8 mouse cellular contexts compared by ENCODE assay signal in genomic region chr9:51764041-51764875, GRCm38 (mm10). TPM values are rescaled to one million over a fixed set of nuclear protein-coding genes. Genes with fewer than 3 reads are reported as not detected.
DNase-seq lines count a peak whose midpoint lies in the region; ATAC-seq and TF ChIP-seq lines count a peak whose summit lies in the region.

No protein-coding gene starts in this region.

- peaks cover 51% of the 10 kb centered on the region for H3K27me3 ChIP-seq in heart, embryonic 12.5 days (replicated peaks)
- H3K27me3 ChIP-seq in Patski: peaks cover 10% of the 10 kb centered on the region
- peaks cover 62% of the 10 kb centered on the region for H3K27me3 ChIP-seq in embryonic facial prominence, embryonic 15.5 days
- H3K27me3 ChIP-seq in intestine, postnatal 0 days (replicated peaks; ENCODE audit: control insufficient read depth, insufficient read depth, low read length): peaks cover 47% of the 10 kb centered on the region
- H3K27me3 ChIP-seq in stomach, embryonic 15.5 days (replicated peaks): peaks cover 12% of the 10 kb centered on the region

- no peaks in the 10 kb centered on the region for H3K9me3 ChIP-seq in heart, embryonic 12.5 days (replicated peaks)
- no peaks in the 10 kb centered on the region for H3K9me3 ChIP-seq in embryonic facial prominence, embryonic 15.5 days (replicated peaks)
- H3K9me3 ChIP-seq in intestine, postnatal 0 days (ENCODE audit: control insufficient read depth): no peaks in the 10 kb centered on the region
- no peaks in the 10 kb centered on the region for H3K9me3 ChIP-seq in stomach, embryonic 15.5 days

- H3K4me1 ChIP-seq in heart, embryonic 12.5 days (replicated peaks): peaks cover 24% of the 10 kb centered on the region
- peaks cover 24% of the 10 kb centered on the region for H3K4me1 ChIP-seq in embryonic facial prominence, embryonic 15.5 days
- H3K4me1 ChIP-seq in intestine, postnatal 0 days (replicated peaks; ENCODE audit: control insufficient read depth, insufficient read depth, low read length): no peaks in the 10 kb centered on the region
- peaks cover 17% of the 10 kb centered on the region for H3K4me1 ChIP-seq in stomach, embryonic 15.5 days

- DNase-seq in heart, adult 8-10 months (ENCODE audit: low spot score): no peak
- DNase-seq in Patski (ENCODE audit: low read depth, low spot score): no peak
- DNase-seq in lung, adult 18-20 months: peak; percentile 22 to 26
- DNase-seq in ovary, postnatal 14 days (ENCODE audit: low spot score): no peak

- H3K4me3 ChIP-seq in heart, embryonic 12.5 days: peak overlapping the region; percentile 73
- peak overlapping the region; percentile 66 for H3K4me3 ChIP-seq in embryonic facial prominence, embryonic 15.5 days (replicated peaks)
- H3K4me3 ChIP-seq in intestine, postnatal 0 days (ENCODE audit: low read depth, low read length): peak overlapping the region; percentile 61
- peak overlapping the region; percentile 59 for H3K4me3 ChIP-seq in stomach, embryonic 15.5 days (replicated peaks)

- no peak; the same call in 1 of the 2 replicates for ATAC-seq in heart, embryonic 12.5 days (ENCODE audit: insufficient number of reproducible peaks, low FRiP score)
- peak; percentile 33 for ATAC-seq in Patski
- peak; percentile 39; the same call in 1 of the 2 replicates for ATAC-seq in embryonic facial prominence, embryonic 15.5 days (ENCODE audit: insufficient number of reproducible peaks, low FRiP score, low TSS enrichment, low read depth)
- no peak for ATAC-seq in intestine, postnatal 0 days
- peak; percentile 12; the same call in 1 of the 2 replicates for ATAC-seq in stomach, embryonic 15.5 days (ENCODE audit: insufficient read depth, low FRiP score, low read depth)

- TF ChIP-seq CTCF in Patski (IDR thresholded peaks at IDR 0.05): peak; percentile 65
- TF ChIP-seq CTCF in intestine, postnatal 0 days (IDR thresholded peaks at IDR 0.05; ENCODE audit: low read depth): peak; percentile 48

- peak overlapping the region; percentile 74 for H3K9ac ChIP-seq in heart, embryonic 12.5 days
- peak overlapping the region; percentile 1; the same call in 1 of the 2 replicates for H3K9ac ChIP-seq in embryonic facial prominence, embryonic 15.5 days
- H3K9ac ChIP-seq in intestine, postnatal 0 days (ENCODE audit: low read depth, low read length): 0 out of 2 replicates have a peak overlapping the region, but pooled peaks have one; percentile 22
- H3K9ac ChIP-seq in stomach, embryonic 15.5 days: peak overlapping the region; percentile 26

- peak overlapping the region; percentile 94 for H3K4me2 ChIP-seq in heart, embryonic 12.5 days
- H3K4me2 ChIP-seq in embryonic facial prominence, embryonic 15.5 days (replicated peaks): peak overlapping the region; percentile 89
- H3K4me2 ChIP-seq in intestine, postnatal 0 days (replicated peaks; ENCODE audit: low read depth): peak overlapping the region; percentile 98
- H3K4me2 ChIP-seq in stomach, embryonic 15.5 days: peak overlapping the region; percentile 98

- 7% methylated on average over 12 of the region's 12 CpGs for WGBS in heart, embryonic 12.5 days
- 6% methylated on average over 12 of the region's 12 CpGs for WGBS in embryonic facial prominence, embryonic 15.5 days
- 6% methylated on average over 12 of the region's 12 CpGs for WGBS in intestine, postnatal 0 days
- 6% methylated on average over 12 of the region's 12 CpGs for WGBS in stomach, embryonic 15.5 days

- no peaks in the 10 kb centered on the region for H3K36me3 ChIP-seq in heart, embryonic 12.5 days
- no peaks in the 10 kb centered on the region for H3K36me3 ChIP-seq in embryonic facial prominence, embryonic 15.5 days
- no peaks in the 10 kb centered on the region for H3K36me3 ChIP-seq in intestine, postnatal 0 days (ENCODE audit: control insufficient read depth, insufficient read depth)
- H3K36me3 ChIP-seq in stomach, embryonic 15.5 days: no peaks in the 10 kb centered on the region

- H3K27ac ChIP-seq in heart, embryonic 12.5 days (ENCODE audit: poor library complexity, severe bottlenecking): no peak overlapping the region
- H3K27ac ChIP-seq in embryonic facial prominence, embryonic 15.5 days (replicated peaks): no peak overlapping the region
- no peak overlapping the region for H3K27ac ChIP-seq in intestine, postnatal 0 days (ENCODE audit: low read depth, low read length)
- no peak overlapping the region for H3K27ac ChIP-seq in stomach, embryonic 15.5 days

- CTCF ChIA-PET in Patski (lab: Charles Lee): interaction anchor here (1.0 to 1.9 kb wide), 6 partner anchors 127 to 429 kb away, joined by 3 to 22 read pairs (median 4); no protein-coding TSS in a partner anchor

- POLR2A ChIA-PET in Patski (lab: Charles Lee): no interaction called here

- in situ Hi-C loops in Patski (cut with MboI; ENCODE audit: low pct_unique_long_range_greater_than_20kb): loop anchor here (10.0 kb wide), 1 partner anchor 429 kb away; no protein-coding TSS in a partner anchor

RNA-seq across cellular contexts. Expression of gene Arhgap20, which starts 0.9 kb away (rescaled TPM):
- polyA plus RNA-seq in heart, embryonic 12.5 days (2016; fragmentation: Nextera tagmentation; extraction: Ambion mirVana): 0.66 and 0.74 TPM in 2 replicates
- total RNA-seq in heart, adult 8-10 months (2022): 10 to 100 TPM; 21.7 to 29.7 (median 23.7) TPM
- 2.1 TPM for polyA plus RNA-seq in Patski (2021)
- 4.5 and 6.1 TPM in 2 replicates for polyA plus RNA-seq in embryonic facial prominence, embryonic 15.5 days (2015; fragmentation: Nextera tagmentation; extraction: Ambion mirVana)
- 2.2 and 2.3 TPM in 2 replicates for polyA plus RNA-seq in intestine, postnatal 0 days (2015; fragmentation: Nextera tagmentation; extraction: Ambion mirVana)
- 2.5 and 2.8 TPM in 2 replicates for polyA plus RNA-seq in stomach, embryonic 15.5 days (2015; fragmentation: Nextera tagmentation; extraction: Ambion mirVana)

Comparison
In these comparisons a context has a peak if more than half of its experiments do, and no peak if none do; other contexts are left out.
1. ATAC-seq: peak in Patski (single experiment), embryonic facial prominence, embryonic 15.5 days (single experiment) and stomach, embryonic 15.5 days (single experiment); none in heart, embryonic 12.5 days (single experiment) and intestine, postnatal 0 days (single experiment).
2. H3K9ac ChIP-seq: peak in every context shown above with its lines; median percentile 74 in heart, embryonic 12.5 days; 26 in stomach, embryonic 15.5 days; 22 in intestine, postnatal 0 days; 1 in embryonic facial prominence, embryonic 15.5 days.
3. DNase-seq: peak in lung, adult 18-20 months (2 of 2); none in heart, adult 8-10 months (single experiment), Patski (single experiment) and ovary, postnatal 14 days (single experiment).
4. Peak in every context shown above with its lines, with median percentiles within 50 percentile points of each other: H3K4me2 ChIP-seq and H3K4me3 ChIP-seq.